Mouse (Mus musculus) mouse trophoblast stem cell (cell line): ENCODE data around the gene Npcd.

Experiments used
- in situ Hi-C, 2 experiments: fragments of 300-500 bp; cut with MseI, MboI; formaldehyde crosslinking; loops; 2 replicates in 1 of 2; 3 replicates in 1 of 2; pipeline ENCODE4 v1.15.1; 2025

Npcd gene

DNA sequence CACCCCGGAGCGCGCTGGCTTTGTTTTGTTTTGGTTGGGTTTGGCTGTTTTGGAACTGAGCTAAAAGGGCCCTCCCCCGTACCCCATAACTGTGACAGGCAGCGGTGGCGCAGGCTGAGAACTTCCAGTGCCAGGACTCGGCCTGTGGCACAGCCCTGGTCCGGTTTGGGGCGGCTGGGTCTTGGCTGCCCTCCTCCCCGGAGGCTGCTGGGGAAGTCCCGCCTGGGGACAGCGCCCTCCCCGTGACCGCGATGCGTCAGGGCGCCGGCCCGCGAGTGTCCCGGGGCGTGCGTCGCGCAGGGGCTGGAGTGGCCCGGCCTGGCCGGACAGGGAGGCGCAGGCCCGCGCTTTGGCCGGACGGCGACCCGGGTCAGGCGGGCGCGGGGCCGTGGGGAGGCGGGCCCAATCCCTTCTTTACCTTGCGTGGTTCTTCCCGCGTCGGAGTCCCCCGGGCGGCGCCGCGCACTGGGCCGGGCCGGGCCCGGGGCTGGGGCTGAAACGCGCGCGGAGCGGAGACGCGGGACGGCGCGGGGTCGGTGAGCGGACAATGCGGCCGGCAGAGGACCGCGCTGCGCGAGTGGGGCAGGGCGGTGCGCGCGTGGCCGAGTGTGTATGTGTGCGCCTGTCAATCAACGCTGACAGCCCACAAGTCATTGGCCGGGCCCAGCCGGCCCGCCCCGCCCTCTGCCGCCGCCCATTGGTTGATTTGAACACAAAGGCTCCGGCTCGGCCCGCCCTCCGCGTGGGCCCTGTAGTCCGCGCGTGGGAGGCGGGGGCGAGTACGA, 91.9 kb downstream of the Npcd start, which contains the start of gene Sun2:
Gene Sun2 (minus strand): TSS at position 616 of the 785 bp plus-strand sequence.
- in situ Hi-C loops, result no loop called here

DNA sequence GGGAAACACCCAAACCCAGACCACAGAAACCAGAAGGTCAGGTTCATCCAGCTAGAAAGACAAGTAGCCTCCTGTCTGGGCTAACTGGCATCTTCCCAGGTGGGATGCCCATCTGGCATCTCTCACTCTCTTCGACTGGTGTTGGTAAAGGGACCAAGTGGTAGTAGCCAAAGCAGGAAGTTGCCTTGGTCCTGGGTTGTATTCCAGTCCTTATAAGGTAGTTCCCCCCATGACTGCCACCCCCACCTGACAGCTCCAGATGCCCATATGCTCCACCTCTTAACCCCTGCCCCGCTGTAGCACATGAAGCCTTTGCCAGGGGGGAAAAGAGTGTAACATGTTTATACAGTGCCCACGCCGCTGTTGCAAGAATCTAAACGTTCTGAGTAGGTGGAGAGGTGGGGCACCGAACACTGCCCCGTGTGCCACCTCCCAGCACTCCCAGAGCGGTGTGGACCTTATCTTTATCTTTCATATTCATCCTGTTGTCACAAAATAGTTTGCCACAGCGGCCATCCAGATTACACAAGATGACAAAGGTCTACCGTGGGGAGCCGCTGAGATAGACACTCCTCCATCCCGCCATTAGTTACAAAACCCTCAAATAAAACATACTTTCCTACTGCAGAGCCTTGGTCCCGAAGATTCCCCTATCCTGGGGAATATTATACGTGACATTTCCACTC, 92.7 kb downstream of the Npcd start:
- in situ Hi-C loops, result no loop called here

DNA sequence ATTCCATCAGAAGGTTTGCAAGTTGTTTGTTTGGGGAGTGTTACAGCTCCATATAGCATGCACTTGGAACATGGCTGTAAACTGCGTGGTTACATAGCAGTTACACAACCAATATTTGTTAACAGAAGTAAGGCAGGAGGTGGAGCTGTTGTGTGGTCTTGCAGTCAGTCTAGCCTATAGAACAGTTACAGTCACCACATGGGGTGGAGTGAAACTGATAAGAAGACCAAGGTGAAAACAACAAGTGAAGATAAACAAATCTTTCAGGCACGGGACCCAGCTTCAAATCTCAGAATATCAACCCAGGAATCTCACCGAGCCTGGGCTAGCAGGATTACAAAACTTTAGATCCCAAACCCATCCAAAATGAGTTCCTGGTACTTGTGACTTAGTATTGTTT, 93.3 kb downstream of the Npcd start:
- in situ Hi-C loops, result no loop called here
